Mouse (Mus musculus) small intestine, adult 2 months (tissue): Measurements from ENCODE around the gene Oxt. TPM values are rescaled to one million over a fixed set of nuclear protein-coding genes. Genes with fewer than 3 reads are reported as not detected.

ENCODE experiments used
- H3K27ac ChIP-seq: fragments of 200-500 bp; 2 replicates; pipeline ENCODE4 v1.5.1; 2012; ENCODE audit warnings: low read depth, low read length, control low read depth, inconsistent platforms; ENCODE audit not compliant: insufficient read depth
- H3K27me3 ChIP-seq: fragments of 200-500 bp; 2 replicates; pipeline ENCODE4 v1.6.1; 2012; ENCODE audit warnings: mild to moderate bottlenecking, moderate library complexity, low read length, inconsistent platforms; ENCODE audit not compliant: control insufficient read depth, insufficient read depth
- H3K36me3 ChIP-seq: fragments of 200-500 bp; 2 replicates; pipeline ENCODE4 v1.6.1; 2012; ENCODE audit warnings: mild to moderate bottlenecking, low read length, control low read depth, inconsistent platforms; ENCODE audit not compliant: control insufficient read depth, insufficient read depth
- H3K4me1 ChIP-seq: fragments of 200-500 bp; 2 replicates; pipeline ENCODE4 v1.6.1; 2012; ENCODE audit warnings: low read length, inconsistent platforms, mixed read lengths; ENCODE audit not compliant: control insufficient read depth, insufficient read depth, insufficient read length
- H3K4me3 ChIP-seq: fragments of 200-500 bp; 2 replicates; pipeline ENCODE4 v1.5.1; 2012; ENCODE audit warnings: low read depth, mild to moderate bottlenecking, control low read depth, inconsistent platforms, low read length, moderate library complexity
- CTCF ChIP-seq: fragments of 200-500 bp; IDR thresholded peaks from 2 replicates; pipeline ENCODE4 v1.5.1; 2012; ENCODE audit warnings: low read depth, mild to moderate bottlenecking, control low read depth, inconsistent platforms, low read length, moderate library complexity, mixed read lengths; ENCODE audit not compliant: insufficient replicate concordance, insufficient read length; ENCODE audit errors: extremely low read depth
- POLR2A ChIP-seq: fragments of 200-500 bp; IDR thresholded peaks from 2 replicates; pipeline ENCODE4 v1.6.1; 2012; ENCODE audit warnings: low read depth, mild to moderate bottlenecking, control low read depth, inconsistent platforms, low read length, moderate library complexity
- WGBS: fragments of 180-500 bp; shearing (Covaris S2); methylation state at CpG from one replicate; pipeline ENCODE4 v1.1.7; 2018; 5-methylcytosine and 5-hydroxymethylcytosine counted together
- polyA plus RNA-seq: library from polyadenylated mRNA; depleted of rRNA; stranded (reverse); fragments of >200 nt; gene quantifications from 2 replicates; pipeline ENCODE4 v1.2.3, GENCODE M21; 2012; rRNA removed

The Oxt gene
- polyA plus RNA-seq, 1 experiment: not detected

GRCm38 (mm10) chr2:130613091-130613490 lies 37.1 kb downstream of the Oxt start:
- Histone ChIP-seq H3K4me3 (no peak overlapping the region), H3K4me1 (no peaks in the 10 kb centered on the region), H3K36me3 (peaks cover 25% of the 10 kb centered on the region), H3K27me3 (no peaks in the 10 kb centered on the region), H3K27ac (no peak overlapping the region)
- TF ChIP-seq CTCF (peak; percentile 51; the same call in 1 of the 2 replicates), POLR2A (no peak)
- WGBS: 65% methylated on average over 3 of the region's 3 CpGs

- Histone ChIP-seq H3K27ac (no peak overlapping the region), H3K4me1 (no peaks in the 10 kb centered on the region), H3K27me3 (no peaks in the 10 kb centered on the region), H3K4me3 (no peak overlapping the region), H3K36me3 (peaks cover 42% of the 10 kb centered on the region)
- TF ChIP-seq POLR2A: no peak
- TF ChIP-seq CTCF: no peak
- WGBS: 85% methylated on average over 7 of the region's 7 CpGs
Measured at GRCm38 (mm10) chr2:130618972-130619371, 43.0 kb downstream of the Oxt start.

Other genes starting within 250 kb of the Oxt start
- gene Cpxm1, start 178.6 kb upstream of the Oxt start, polyA plus RNA-seq: 2.2 and 2.9 TPM in 2 replicates
- not detected in 2 replicates for gene Gm28372, start 170.9 kb upstream of the Oxt start, polyA plus RNA-seq
- gene 1700020A23Rik, start 170.9 kb upstream of the Oxt start, polyA plus RNA-seq: not detected in 2 replicates
- not detected in 2 replicates for gene Tmem239, start 169.7 kb upstream of the Oxt start, polyA plus RNA-seq
- 22.5 and 38.8 TPM in 2 replicates for gene Vps16, start 151.8 kb upstream of the Oxt start, polyA plus RNA-seq
- gene Pced1a, start 151.5 kb upstream of the Oxt start, polyA plus RNA-seq: 8.5 and 11.6 TPM in 2 replicates
- 15.0 and 21.8 TPM in 2 replicates for gene Ptpra, start 125.9 kb upstream of the Oxt start, polyA plus RNA-seq
- gene Mrps26, start 12.4 kb upstream of the Oxt start, polyA plus RNA-seq: 38.0 and 82.5 TPM in 2 replicates
- not detected in 2 replicates for gene Avp, start 6.4 kb downstream of the Oxt start, polyA plus RNA-seq
- gene Fastkd5, start 53.9 kb downstream of the Oxt start, polyA plus RNA-seq: 0.70 and 0.74 TPM in 2 replicates
- gene Ubox5, start 53.9 kb downstream of the Oxt start, polyA plus RNA-seq: 2.0 and 3.4 TPM in 2 replicates
- 27.0 and 50.3 TPM in 2 replicates for gene Lzts3, start 66.6 kb downstream of the Oxt start, polyA plus RNA-seq
- 29.3 and 55.9 TPM in 2 replicates for gene Ddrgk1, start 88.5 kb downstream of the Oxt start, polyA plus RNA-seq
- gene Itpa, start 91.4 kb downstream of the Oxt start, polyA plus RNA-seq: 9.5 and 16.2 TPM in 2 replicates
- 0.47 and 6.0 TPM in 2 replicates for gene Slc4a11, start 121.3 kb downstream of the Oxt start, polyA plus RNA-seq